Mouse (Mus musculus) heart, embryonic 13.5 days (tissue): Measurements from ENCODE around the gene Atf7. TPM values are rescaled to one million over a fixed set of nuclear protein-coding genes. Genes with fewer than 3 reads are reported as not detected.
"Not testable (repeated sequence)": the region's sequence is repeated elsewhere in the genome, so short reads cannot be mapped to it uniquely, and the experiment has no call there.

Experiments used
- ATAC-seq: fragments of 200-750 bp; cut with Nextera tagmentation; 2 replicates; pipeline ENCODE4 v1.8.0; 2017; ENCODE audit warnings: moderate TSS enrichment; ENCODE audit not compliant: insufficient number of reproducible peaks, low FRiP score, low TSS enrichment; ENCODE audit errors: extremely low read depth
- H3K27ac ChIP-seq: fragments of 300-500 bp; sonication (generic); replicated peaks from 2 replicates; pipeline ENCODE4 v1.5.1; 2015; ENCODE audit warnings: moderate library complexity, mild to moderate bottlenecking, inconsistent platforms
- H3K27me3 ChIP-seq: fragments of 300-500 bp; sonication (generic); replicated peaks from 2 replicates; pipeline ENCODE4 v1.6.1; 2015; ENCODE audit warnings: mild to moderate bottlenecking, inconsistent platforms
- H3K36me3 ChIP-seq: fragments of 300-500 bp; sonication (generic); 2 replicates; pipeline ENCODE4 v1.6.1; 2015; ENCODE audit warnings: mild to moderate bottlenecking, inconsistent platforms
- H3K4me1 ChIP-seq: fragments of 300-500 bp; sonication (generic); 2 replicates; pipeline ENCODE4 v1.6.1; 2015; ENCODE audit warnings: inconsistent platforms
- H3K4me2 ChIP-seq: fragments of 300-500 bp; sonication (generic); 2 replicates; pipeline ENCODE4 v1.6.1; 2015; ENCODE audit warnings: inconsistent platforms, mild to moderate bottlenecking, moderate library complexity
- H3K4me3 ChIP-seq: fragments of 300-500 bp; sonication (generic); 2 replicates; pipeline ENCODE4 v1.5.1; 2015; ENCODE audit warnings: moderate library complexity, mild to moderate bottlenecking, inconsistent platforms
- H3K9ac ChIP-seq: fragments of 300-500 bp; sonication (generic); 2 replicates; pipeline ENCODE4 v1.6.1; 2015; ENCODE audit warnings: inconsistent platforms, mild to moderate bottlenecking, moderate library complexity
- H3K9me3 ChIP-seq: fragments of 300-500 bp; sonication (generic); 2 replicates; pipeline ENCODE4 v1.6.1; 2016; ENCODE audit warnings: inconsistent platforms
- WGBS: fragments of 180-500 bp; shearing (Covaris S2); methylation state at CpG from one replicate; pipeline ENCODE4 v1.1.7; 2015; ENCODE audit warnings: mixed read lengths; 5-methylcytosine and 5-hydroxymethylcytosine counted together
- polyA plus RNA-seq: library from polyadenylated mRNA; unstranded; fragments of >200 nt; fragmentation: Nextera tagmentation; extraction: Ambion mirVana; gene quantifications from 2 replicates; pipeline ENCODE4 v1.2.1, GENCODE M21; 2015

Atf7 gene
- polyA plus RNA-seq, 1 experiment from 2014 or later: 25.1 TPM

GRCm38 (mm10) chr15:102619486-102619885 lies 5.8 kb downstream of the Atf7 start:
- no peak overlapping the region for H3K4me3 ChIP-seq
- H3K4me1 ChIP-seq: peaks cover 21% of the 10 kb centered on the region
- H3K27me3 ChIP-seq: no peaks in the 10 kb centered on the region
- WGBS: 96% methylated on average over 5 of the region's 5 CpGs
- no peak for ATAC-seq
- peaks cover 18% of the 10 kb centered on the region for H3K36me3 ChIP-seq
- H3K9me3 ChIP-seq: no peaks in the 10 kb centered on the region
- no peak overlapping the region for H3K9ac ChIP-seq
- no peak overlapping the region for H3K4me2 ChIP-seq
- no peak overlapping the region for H3K27ac ChIP-seq

- Histone ChIP-seq H3K9me3 (no peaks in the 10 kb centered on the region), H3K4me2 (no peak overlapping the region), H3K9ac (no peak overlapping the region), H3K27me3 (no peaks in the 10 kb centered on the region), H3K36me3 (peaks cover 28% of the 10 kb centered on the region), H3K4me1 (peaks cover 13% of the 10 kb centered on the region), H3K4me3 (no peak overlapping the region), H3K27ac (no peak overlapping the region)
- ATAC-seq: no peak
- 78% methylated on average over 1 of the region's 1 CpGs for WGBS
These were observed 7.6 kb downstream of the Atf7 start for GRCm38 (mm10) chr15:102617654-102618053.

GRCm38 (mm10) chr15:102616174-102616573 lies 9.1 kb downstream of the Atf7 start:
- Histone ChIP-seq H3K4me1 (0 out of 2 replicates have a peak, but pooled peaks cover 4% of the 10 kb centered on the region), H3K4me2 (no peak overlapping the region), H3K9ac (no peak overlapping the region), H3K27ac (no peak overlapping the region), H3K36me3 (peaks cover 30% of the 10 kb centered on the region), H3K4me3 (no peak overlapping the region), H3K9me3 (no peaks in the 10 kb centered on the region), H3K27me3 (no peaks in the 10 kb centered on the region)
- ATAC-seq: no peak
- 94% methylated on average over 2 of the region's 2 CpGs for WGBS

GRCm38 (mm10) chr15:102614224-102614623 lies 11.0 kb downstream of the Atf7 start:
- Histone ChIP-seq H3K4me2 (no peak overlapping the region), H3K9ac (no peak overlapping the region), H3K27ac (no peak overlapping the region), H3K27me3 (no peaks in the 10 kb centered on the region), H3K4me1 (0 out of 2 replicates have a peak, but pooled peaks cover 4% of the 10 kb centered on the region), H3K36me3 (peaks cover 19% of the 10 kb centered on the region), H3K4me3 (no peak overlapping the region), H3K9me3 (no peaks in the 10 kb centered on the region)
- ATAC-seq: no peak

GRCm38 (mm10) chr15:102612966-102613365 lies 12.3 kb downstream of the Atf7 start:
- no peak for ATAC-seq
- H3K4me1 ChIP-seq: peaks cover 9% of the 10 kb centered on the region; the same call in 1 of the 2 replicates
- no peak overlapping the region for H3K27ac ChIP-seq
- H3K4me3 ChIP-seq: no peak overlapping the region
- no peaks in the 10 kb centered on the region for H3K27me3 ChIP-seq
- no peak overlapping the region for H3K9ac ChIP-seq
- H3K4me2 ChIP-seq: no peak overlapping the region
- no peaks in the 10 kb centered on the region for H3K9me3 ChIP-seq
- peaks cover 14% of the 10 kb centered on the region for H3K36me3 ChIP-seq

GRCm38 (mm10) chr15:102608586-102608985 lies 16.7 kb downstream of the Atf7 start:
- H3K27me3 ChIP-seq, H3K27ac ChIP-seq, ATAC-seq, H3K4me3 ChIP-seq, H3K9ac ChIP-seq, H3K4me1 ChIP-seq, H3K4me2 ChIP-seq, H3K9me3 ChIP-seq: not testable (repeated sequence)
- peaks cover 13% of the 10 kb centered on the region for H3K36me3 ChIP-seq
- 52% methylated on average over 1 of the region's 1 CpGs for WGBS

- WGBS: 59% methylated on average over 8 of the region's 8 CpGs
- Histone ChIP-seq H3K9ac (0 out of 2 replicates have a peak overlapping the region, but pooled peaks have one; percentile 37), H3K27ac (no peak overlapping the region), H3K36me3 (peaks cover 9% of the 10 kb centered on the region), H3K4me1 (peaks cover 32% of the 10 kb centered on the region), H3K4me3 (no peak overlapping the region), H3K27me3 (no peaks in the 10 kb centered on the region), H3K4me2 (peak overlapping the region; percentile 25; the same call in 1 of the 2 replicates), H3K9me3 (no peaks in the 10 kb centered on the region)
- ATAC-seq: no peak
These were observed 31.1 kb downstream of the Atf7 start for GRCm38 (mm10) chr15:102593996-102594656.

GRCm38 (mm10) chr15:102592674-102593073 lies 32.6 kb downstream of the Atf7 start:
- H3K27me3 ChIP-seq: no peaks in the 10 kb centered on the region
- H3K9me3 ChIP-seq: no peaks in the 10 kb centered on the region
- peaks cover 9% of the 10 kb centered on the region for H3K36me3 ChIP-seq
- no peak overlapping the region for H3K4me2 ChIP-seq
- no peak overlapping the region for H3K9ac ChIP-seq
- H3K27ac ChIP-seq: no peak overlapping the region
- H3K4me3 ChIP-seq: no peak overlapping the region
- no peak for ATAC-seq
- H3K4me1 ChIP-seq: peaks cover 32% of the 10 kb centered on the region
- 35% methylated on average over 1 of the region's 1 CpGs for WGBS

GRCm38 (mm10) chr15:102590567-102590966 lies 34.7 kb downstream of the Atf7 start:
- Histone ChIP-seq H3K36me3 (peaks cover 9% of the 10 kb centered on the region), H3K9ac (no peak overlapping the region), H3K4me3 (no peak overlapping the region), H3K27me3 (no peaks in the 10 kb centered on the region), H3K27ac (peak overlapping the region; percentile 26; the same call in 1 of the 2 replicates), H3K4me1 (peaks cover 30% of the 10 kb centered on the region), H3K4me2 (no peak overlapping the region), H3K9me3 (no peaks in the 10 kb centered on the region)
- WGBS: 71% methylated on average over 1 of the region's 1 CpGs
- ATAC-seq: no peak

GRCm38 (mm10) chr15:102589826-102590225 lies 35.4 kb downstream of the Atf7 start:
- H3K4me1 ChIP-seq: peaks cover 24% of the 10 kb centered on the region
- 93% methylated on average over 8 of the region's 8 CpGs for WGBS
- H3K27me3 ChIP-seq: no peaks in the 10 kb centered on the region
- ATAC-seq: no peak
- H3K36me3 ChIP-seq: peaks cover 9% of the 10 kb centered on the region
- H3K4me3 ChIP-seq: no peak overlapping the region
- no peak overlapping the region for H3K9ac ChIP-seq
- no peaks in the 10 kb centered on the region for H3K9me3 ChIP-seq
- no peak overlapping the region for H3K4me2 ChIP-seq
- no peak overlapping the region for H3K27ac ChIP-seq

- Histone ChIP-seq H3K4me2 (no peak overlapping the region), H3K36me3 (peaks cover 9% of the 10 kb centered on the region), H3K9me3 (no peaks in the 10 kb centered on the region), H3K4me1 (peaks cover 5% of the 10 kb centered on the region), H3K27me3 (no peaks in the 10 kb centered on the region), H3K27ac (no peak overlapping the region), H3K9ac (no peak overlapping the region), H3K4me3 (no peak overlapping the region)
- 92% methylated on average over 5 of the region's 5 CpGs for WGBS
- no peak for ATAC-seq
These were observed 39.8 kb downstream of the Atf7 start for GRCm38 (mm10) chr15:102585501-102585900.

GRCm38 (mm10) chr15:102583708-102584383 lies 41.4 kb downstream of the Atf7 start:
- no peak overlapping the region for H3K9ac ChIP-seq
- H3K4me1 ChIP-seq: no peaks in the 10 kb centered on the region
- no peaks in the 10 kb centered on the region for H3K9me3 ChIP-seq
- no peak overlapping the region; the same call in 1 of the 2 replicates for H3K27ac ChIP-seq
- no peak overlapping the region for H3K4me3 ChIP-seq
- peaks cover 13% of the 10 kb centered on the region for H3K36me3 ChIP-seq
- ATAC-seq: no peak
- 66% methylated on average over 8 of the region's 8 CpGs for WGBS
- H3K27me3 ChIP-seq: no peaks in the 10 kb centered on the region
- H3K4me2 ChIP-seq: no peak overlapping the region
